Mouse (Mus musculus): Measurements from ENCODE around the gene Oosp1. TPM values are rescaled to one million over a fixed set of nuclear protein-coding genes. Genes with fewer than 3 reads are reported as not detected.

Oosp1 gene
- polyA plus RNA-seq, 1 experiment from 2014 or later = not detected

GRCm38 (mm10) chr19:11661562-11661961, 29.4 kb downstream of the Oosp1 start:
- no peak overlapping the region for H3K27ac ChIP-seq (replicated peaks)
- no peaks in the 10 kb centered on the region for H3K9me3 ChIP-seq (replicated peaks)

DNA sequence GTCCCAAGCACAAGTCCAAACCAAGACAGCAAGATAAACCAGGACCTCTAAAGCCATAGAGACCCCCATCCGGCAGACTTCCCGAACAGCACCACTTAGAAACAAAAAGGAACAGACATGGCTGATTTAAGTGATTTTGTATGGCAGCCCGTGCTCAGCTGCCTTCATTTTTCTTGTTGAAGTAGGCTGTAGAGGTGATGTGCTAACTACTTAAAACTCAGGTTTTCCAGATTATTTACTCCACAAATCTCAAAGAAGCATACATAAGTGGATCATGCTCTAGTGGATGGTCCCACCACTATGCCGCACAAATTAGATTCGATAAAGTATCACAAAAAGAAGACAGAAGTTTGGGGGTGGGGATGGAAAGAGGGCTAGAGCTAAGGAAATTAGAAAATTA, 30.5 kb downstream of the Oosp1 start, which contains the start of gene Oosp2:
Oosp2 (minus strand) TSS at position 101 of the 400 bp plus-strand sequence.
- no peaks in the 10 kb centered on the region for H3K36me3 ChIP-seq
- H3K27me3 ChIP-seq = no peaks in the 10 kb centered on the region
- no peak within 1 kb of the TSS for H3K4me3 ChIP-seq (replicated peaks)
- no peak within 1 kb of the TSS for H3K9ac ChIP-seq
- 90% methylated on average over 5 of the region's 5 CpGs for WGBS
- H3K4me2 ChIP-seq (replicated peaks) = no peak within 1 kb of the TSS
- no peaks in the 10 kb centered on the region for H3K4me1 ChIP-seq
- no peak within 1 kb of the TSS for H3K27ac ChIP-seq (replicated peaks)
- H3K9me3 ChIP-seq (replicated peaks) = no peaks in the 10 kb centered on the region
- ATAC-seq (ENCODE audit: insufficient number of reproducible peaks, low FRiP score, low TSS enrichment, low read depth) = no peak

More at GRCm38 (mm10) chr19:11661562-11661961, 29.4 kb downstream of the Oosp1 start:
- Histone ChIP-seq H3K4me1 (no peaks in the 10 kb centered on the region), H3K4me3 (replicated peaks) (no peak overlapping the region), H3K36me3 (no peaks in the 10 kb centered on the region), H3K4me2 (replicated peaks) (no peak overlapping the region), H3K9ac (no peak overlapping the region), H3K27me3 (no peaks in the 10 kb centered on the region)
- ATAC-seq (ENCODE audit: insufficient number of reproducible peaks, low FRiP score, low TSS enrichment, low read depth) = no peak

DNA sequence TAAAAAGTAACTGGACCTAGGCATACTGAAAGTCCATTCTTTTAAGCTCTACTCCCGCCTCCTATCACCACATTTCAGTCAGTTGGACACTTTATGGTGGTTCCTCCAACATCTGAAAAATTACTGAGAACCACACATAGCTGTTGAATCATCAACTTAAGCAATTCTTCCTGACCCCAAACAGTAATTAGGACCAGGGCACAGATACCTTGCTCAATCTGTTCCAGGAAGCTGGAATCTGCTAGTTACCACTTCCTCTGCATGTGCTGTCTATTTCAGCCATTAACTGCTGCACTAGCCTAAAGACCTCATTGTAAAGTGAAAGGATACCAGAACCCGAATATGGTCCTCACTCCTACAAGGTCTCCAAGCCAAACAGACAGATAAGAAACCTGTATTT, 31.8 kb downstream of the Oosp1 start:
- H3K27ac ChIP-seq (replicated peaks) = no peak overlapping the region
- H3K4me1 ChIP-seq = no peaks in the 10 kb centered on the region
- no peak overlapping the region for H3K4me2 ChIP-seq (replicated peaks)
- no peaks in the 10 kb centered on the region for H3K9me3 ChIP-seq (replicated peaks)
- no peaks in the 10 kb centered on the region for H3K27me3 ChIP-seq
- ATAC-seq (ENCODE audit: insufficient number of reproducible peaks, low FRiP score, low TSS enrichment, low read depth) = no peak
- no peaks in the 10 kb centered on the region for H3K36me3 ChIP-seq
- H3K9ac ChIP-seq = no peak overlapping the region
- H3K4me3 ChIP-seq (replicated peaks) = no peak overlapping the region
- WGBS = 62% methylated on average over 2 of the region's 2 CpGs

- no peaks in the 10 kb centered on the region for H3K36me3 ChIP-seq
- no peak overlapping the region for H3K4me3 ChIP-seq (replicated peaks)
- H3K27ac ChIP-seq (replicated peaks) = no peak overlapping the region
- no peaks in the 10 kb centered on the region for H3K4me1 ChIP-seq
- no peak overlapping the region for H3K9ac ChIP-seq
- H3K4me2 ChIP-seq (replicated peaks) = no peak overlapping the region
- no peak for ATAC-seq (ENCODE audit: insufficient number of reproducible peaks, low FRiP score, low TSS enrichment, low read depth)
- no peaks in the 10 kb centered on the region for H3K9me3 ChIP-seq (replicated peaks)
- H3K27me3 ChIP-seq = no peaks in the 10 kb centered on the region
- WGBS = 73% methylated on average over 4 of the region's 4 CpGs
These were observed 41.4 kb downstream of the Oosp1 start for GRCm38 (mm10) chr19:11649564-11649963.

DNA sequence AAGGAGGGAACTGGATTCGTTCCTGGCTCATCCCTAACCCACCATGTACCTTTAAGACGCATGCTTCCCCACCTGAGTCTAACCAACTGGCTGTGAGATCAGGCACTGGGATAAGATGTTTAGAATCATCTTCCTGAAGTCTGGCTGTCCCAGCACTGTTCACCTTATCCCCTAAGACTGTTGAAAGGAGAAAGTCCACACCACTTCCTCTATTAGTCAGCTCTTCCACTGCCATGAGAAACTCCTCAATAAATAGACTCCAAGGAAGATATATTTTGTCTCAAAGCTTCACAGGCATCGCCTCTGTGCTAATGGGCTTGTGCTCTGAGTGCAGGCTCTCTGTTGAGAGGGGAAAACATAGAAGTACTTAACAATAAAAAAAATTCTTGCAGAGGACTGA, 44.8 kb downstream of the Oosp1 start:
- Histone ChIP-seq H3K4me2 (replicated peaks) (no peak overlapping the region), H3K9ac (no peak overlapping the region), H3K27ac (replicated peaks) (no peak overlapping the region), H3K4me1 (no peaks in the 10 kb centered on the region), H3K4me3 (replicated peaks) (no peak overlapping the region), H3K36me3 (no peaks in the 10 kb centered on the region), H3K9me3 (replicated peaks) (no peaks in the 10 kb centered on the region), H3K27me3 (no peaks in the 10 kb centered on the region)
- no peak for ATAC-seq (ENCODE audit: insufficient number of reproducible peaks, low FRiP score, low TSS enrichment, low read depth)
- 76% methylated on average over 3 of the region's 3 CpGs for WGBS

GRCm38 (mm10) chr19:11640732-11641131, 50.2 kb downstream of the Oosp1 start, which contains the start of gene Ms4a3:
Ms4a3 (minus strand) TSS chr19:11640851.
- no peak within 1 kb of the TSS for H3K4me3 ChIP-seq (replicated peaks)
- ATAC-seq (ENCODE audit: insufficient number of reproducible peaks, low FRiP score, low TSS enrichment, low read depth) = no peak
- 64% methylated on average over 1 of the region's 1 CpGs for WGBS

DNA sequence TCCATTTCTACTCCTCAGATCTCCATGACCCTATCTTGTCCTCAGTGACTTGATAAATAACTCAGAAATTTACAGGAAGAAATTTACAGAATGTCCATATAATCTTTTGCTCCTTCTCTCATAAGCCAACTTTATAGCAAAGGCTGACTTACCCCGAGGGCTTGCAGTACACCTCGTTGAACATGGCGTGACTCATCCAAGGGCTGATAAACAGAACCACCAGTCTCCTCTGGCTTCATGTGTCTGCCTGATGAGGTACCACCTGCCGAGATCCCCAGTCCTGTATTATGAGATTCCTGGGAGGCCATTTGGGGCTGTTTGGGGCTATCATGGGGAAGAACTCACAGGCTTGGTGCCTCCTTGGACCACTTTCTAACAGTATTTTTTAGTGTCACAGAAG, 51.9 kb downstream of the Oosp1 start:
- H3K9ac ChIP-seq = no peak overlapping the region
- no peak overlapping the region for H3K27ac ChIP-seq (replicated peaks)
- H3K36me3 ChIP-seq = no peaks in the 10 kb centered on the region
- no peak for ATAC-seq (ENCODE audit: insufficient number of reproducible peaks, low FRiP score, low TSS enrichment, low read depth)
- H3K4me1 ChIP-seq = no peaks in the 10 kb centered on the region
- no peak overlapping the region for H3K4me2 ChIP-seq (replicated peaks)
- 63% methylated on average over 4 of the region's 4 CpGs for WGBS
- H3K4me3 ChIP-seq (replicated peaks) = no peak overlapping the region
- H3K27me3 ChIP-seq = no peaks in the 10 kb centered on the region
- H3K9me3 ChIP-seq (replicated peaks) = no peaks in the 10 kb centered on the region

More at GRCm38 (mm10) chr19:11640732-11641131, 50.2 kb downstream of the Oosp1 start, which contains the start of gene Ms4a3:
- Histone ChIP-seq H3K27me3 (no peaks in the 10 kb centered on the region), H3K9me3 (replicated peaks) (no peaks in the 10 kb centered on the region), H3K4me1 (no peaks in the 10 kb centered on the region), H3K9ac (no peak within 1 kb of the TSS), H3K4me2 (replicated peaks) (no peak within 1 kb of the TSS), H3K27ac (replicated peaks) (no peak within 1 kb of the TSS), H3K36me3 (no peaks in the 10 kb centered on the region)

- Histone ChIP-seq H3K27ac (replicated peaks) (no peak overlapping the region), H3K4me3 (replicated peaks) (no peak overlapping the region), H3K9ac (no peak overlapping the region), H3K27me3 (no peaks in the 10 kb centered on the region), H3K4me1 (no peaks in the 10 kb centered on the region), H3K9me3 (replicated peaks) (no peaks in the 10 kb centered on the region), H3K4me2 (replicated peaks) (no peak overlapping the region), H3K36me3 (no peaks in the 10 kb centered on the region)
- WGBS = 74% methylated on average over 5 of the region's 5 CpGs
- ATAC-seq (ENCODE audit: insufficient number of reproducible peaks, low FRiP score, low TSS enrichment, low read depth) = no peak
These were observed 55.4 kb downstream of the Oosp1 start for GRCm38 (mm10) chr19:11635572-11635971.

- Histone ChIP-seq H3K4me1 (no peaks in the 10 kb centered on the region), H3K9ac (no peak overlapping the region), H3K27ac (replicated peaks) (no peak overlapping the region), H3K4me3 (replicated peaks) (no peak overlapping the region), H3K9me3 (replicated peaks) (no peaks in the 10 kb centered on the region), H3K4me2 (replicated peaks) (no peak overlapping the region), H3K36me3 (no peaks in the 10 kb centered on the region), H3K27me3 (no peaks in the 10 kb centered on the region)
- no peak for ATAC-seq (ENCODE audit: insufficient number of reproducible peaks, low FRiP score, low TSS enrichment, low read depth)
- 78% methylated on average over 2 of the region's 2 CpGs for WGBS
These were observed 56.6 kb downstream of the Oosp1 start for GRCm38 (mm10) chr19:11634330-11634729.

GRCm38 (mm10) chr19:11633732-11634131, 57.2 kb downstream of the Oosp1 start:
- ATAC-seq (ENCODE audit: insufficient number of reproducible peaks, low FRiP score, low TSS enrichment, low read depth) = no peak
- Histone ChIP-seq H3K27me3 (no peaks in the 10 kb centered on the region), H3K9me3 (replicated peaks) (no peaks in the 10 kb centered on the region), H3K4me3 (replicated peaks) (no peak overlapping the region), H3K36me3 (no peaks in the 10 kb centered on the region), H3K4me2 (replicated peaks) (no peak overlapping the region), H3K9ac (no peak overlapping the region), H3K4me1 (no peaks in the 10 kb centered on the region), H3K27ac (replicated peaks) (no peak overlapping the region)
- 86% methylated on average over 1 of the region's 1 CpGs for WGBS

DNA sequence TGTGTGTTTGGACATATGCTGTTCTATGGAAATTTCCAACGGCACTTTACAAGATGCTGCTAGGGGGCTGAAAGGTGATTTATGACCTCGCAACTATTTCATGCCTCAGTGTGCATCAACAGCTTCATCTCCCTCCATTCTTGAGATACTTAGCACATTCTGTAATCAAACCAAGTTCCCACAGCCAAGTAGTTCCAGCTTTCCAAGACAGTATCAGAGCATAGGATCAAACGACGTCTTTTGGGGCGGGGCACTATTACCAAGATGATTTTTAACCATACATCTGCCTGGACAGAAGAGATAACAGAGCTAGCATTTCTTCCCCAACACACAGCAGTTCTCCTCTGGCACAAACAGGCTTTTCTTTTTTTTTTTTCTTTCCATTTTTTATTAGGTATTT, 65.7 kb downstream of the Oosp1 start:
- no peak overlapping the region for H3K27ac ChIP-seq (replicated peaks)
- WGBS = 70% methylated on average over 5 of the region's 5 CpGs
- H3K4me2 ChIP-seq (replicated peaks) = no peak overlapping the region
- no peaks in the 10 kb centered on the region for H3K36me3 ChIP-seq
- H3K4me3 ChIP-seq (replicated peaks) = no peak overlapping the region
- H3K4me1 ChIP-seq = no peaks in the 10 kb centered on the region
- H3K9ac ChIP-seq = no peak overlapping the region
- ATAC-seq (ENCODE audit: insufficient number of reproducible peaks, low FRiP score, low TSS enrichment, low read depth) = no peak
- H3K9me3 ChIP-seq (replicated peaks) = no peaks in the 10 kb centered on the region
- no peaks in the 10 kb centered on the region for H3K27me3 ChIP-seq

- ATAC-seq (ENCODE audit: insufficient number of reproducible peaks, low FRiP score, low TSS enrichment, low read depth) = no peak
- Histone ChIP-seq H3K4me2 (replicated peaks) (no peak overlapping the region), H3K27ac (replicated peaks) (no peak overlapping the region), H3K27me3 (no peaks in the 10 kb centered on the region), H3K36me3 (no peaks in the 10 kb centered on the region), H3K4me1 (no peaks in the 10 kb centered on the region), H3K9ac (no peak overlapping the region), H3K4me3 (replicated peaks) (no peak overlapping the region), H3K9me3 (replicated peaks) (no peaks in the 10 kb centered on the region)
These were observed 66.2 kb downstream of the Oosp1 start for GRCm38 (mm10) chr19:11624800-11625199.

Measured in embryonic facial prominence, embryonic 15.5 days (tissue).